Mouse (Mus musculus) left cerebral cortex, postnatal 36 days (tissue): ENCODE results near the gene Itga9. TPM values are rescaled to one million over a fixed set of nuclear protein-coding genes. Genes with fewer than 3 reads are reported as not detected.

Experiments used
- DNase-seq, 2 experiments: peaks; one replicate each; pipeline ENCODE4 v3.0.0; 2021 to 2022; ENCODE audit warnings: low spot score in 2 of 2, mixed read lengths in 1 of 2
- intact Hi-C: fragments of 180-260 bp; cut with DNase I; formaldehyde crosslinking; loops from one replicate; pipeline ENCODE4 v1.15.1; 2025
- total RNA-seq, 2 experiments: library from RNA; stranded (reverse); gene quantifications; 2 replicates each; pipeline ENCODE4 v1.2.3; 2021

Gene Itga9
- total RNA-seq, 2 experiments from 2014 or later = 5.5 to 9.3 TPM

DNA sequence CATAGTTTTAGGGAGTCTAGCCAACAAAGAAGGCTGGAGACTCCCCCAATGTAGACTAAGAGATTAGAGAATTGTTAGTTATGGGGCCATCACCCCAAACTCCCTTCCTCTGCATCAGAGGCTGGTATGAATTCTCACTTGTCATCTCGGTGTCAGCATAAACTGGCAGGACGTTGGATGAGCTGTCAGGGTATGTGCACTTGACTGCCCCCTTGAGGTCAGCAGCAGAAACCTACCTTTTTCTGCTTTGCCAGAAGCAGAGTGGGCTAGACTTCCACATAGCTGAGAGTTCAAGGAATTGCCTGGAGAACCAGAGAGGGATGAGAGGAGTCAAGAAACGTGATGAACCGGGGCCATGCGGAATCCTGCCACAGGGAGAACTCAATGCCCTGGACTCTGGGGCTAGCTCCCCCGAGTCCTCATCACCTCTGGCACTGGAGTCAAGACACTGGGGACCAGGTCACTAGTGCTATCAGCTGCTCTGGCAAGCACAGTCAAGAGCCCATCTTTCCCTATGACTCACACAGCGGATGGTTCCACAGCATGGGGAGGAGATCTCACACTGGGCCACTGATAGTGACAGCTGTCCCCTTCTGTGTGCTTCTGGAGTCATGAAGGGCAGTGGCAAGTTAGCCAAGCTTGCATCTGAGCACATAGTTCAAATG is 274.9 kb downstream of the Itga9 start:
- DNase-seq = no peak
- intact Hi-C loops = no loop called here

DNA sequence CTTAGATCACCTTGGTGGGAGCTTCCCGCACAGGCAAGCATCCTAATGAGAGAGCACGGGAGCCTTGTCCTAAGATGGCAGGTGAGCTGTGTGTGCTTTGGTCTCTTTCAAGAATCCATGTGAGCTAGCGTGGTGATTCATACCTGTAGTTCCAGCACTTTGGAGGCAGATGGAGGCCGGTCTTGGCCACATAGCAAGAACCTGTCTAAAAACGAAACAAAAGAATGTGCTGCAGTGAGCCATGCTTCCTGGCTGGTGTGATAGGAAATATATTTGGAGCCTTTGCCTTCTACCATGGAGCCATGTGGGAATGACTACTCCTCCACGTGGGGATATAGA is 275.4 kb downstream of the Itga9 start:
- no peak for DNase-seq
- intact Hi-C loops = no loop called here

DNA sequence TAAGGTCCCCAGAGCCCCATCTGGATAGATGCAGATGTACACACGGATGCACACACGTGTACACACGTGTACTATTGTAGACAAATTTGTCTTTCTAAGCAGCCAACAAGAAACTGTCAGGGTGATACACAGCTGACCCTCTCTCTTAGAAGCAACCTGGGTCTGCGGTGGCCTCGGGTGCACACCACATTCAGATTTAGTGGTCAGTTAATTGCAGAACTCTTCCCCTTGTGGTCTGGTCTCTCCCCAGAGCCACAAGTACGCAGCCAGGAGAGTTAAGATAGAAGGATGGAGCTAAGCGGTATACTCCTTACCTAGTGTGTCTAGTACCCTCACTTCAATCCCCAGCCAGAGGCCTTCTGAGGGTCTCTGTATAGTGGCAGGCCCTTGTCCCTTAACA is 276.7 kb downstream of the Itga9 start:
- intact Hi-C loops = no loop called here
- DNase-seq = no peak

DNA sequence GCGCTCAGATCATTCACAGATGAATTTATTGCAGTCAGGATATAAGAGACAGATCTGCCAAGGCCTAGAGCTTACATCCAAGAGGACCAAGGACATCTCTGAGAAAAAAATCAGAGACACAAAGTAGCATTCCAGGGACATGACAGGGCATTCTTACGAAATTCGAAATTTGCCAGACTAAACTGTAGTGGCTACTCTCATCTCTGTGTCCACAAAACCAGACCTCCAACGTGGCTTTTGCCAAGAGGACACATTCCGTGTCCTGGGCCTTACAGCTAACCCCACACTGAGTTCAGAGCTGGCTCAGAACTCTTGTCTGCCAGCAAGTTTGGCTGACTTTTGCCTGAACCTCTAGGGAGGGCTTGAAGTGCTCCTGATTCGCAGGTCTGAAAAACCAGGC is 279.3 kb downstream of the Itga9 start:
- intact Hi-C loops = no loop called here
- no peak for DNase-seq

DNA sequence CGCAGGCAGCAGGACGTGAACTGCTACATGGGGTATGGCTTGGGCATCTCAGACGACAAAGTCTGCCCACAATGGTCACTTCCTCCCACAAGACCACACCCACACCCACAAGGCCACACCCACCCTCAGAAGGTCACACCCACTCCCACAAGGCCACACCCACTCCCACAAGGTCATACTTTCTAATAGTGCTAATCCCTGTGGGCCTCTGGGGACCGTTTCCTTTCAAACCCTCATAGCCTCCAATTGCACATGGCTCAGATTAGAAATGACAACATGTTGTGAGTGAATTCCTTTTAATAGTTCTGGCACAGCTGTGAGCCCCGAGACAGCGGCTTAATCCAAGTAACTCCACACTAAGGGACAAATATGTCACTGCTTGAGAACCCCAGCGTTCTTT is 280.7 kb downstream of the Itga9 start:
- DNase-seq = no peak
- intact Hi-C loops = no loop called here

DNA sequence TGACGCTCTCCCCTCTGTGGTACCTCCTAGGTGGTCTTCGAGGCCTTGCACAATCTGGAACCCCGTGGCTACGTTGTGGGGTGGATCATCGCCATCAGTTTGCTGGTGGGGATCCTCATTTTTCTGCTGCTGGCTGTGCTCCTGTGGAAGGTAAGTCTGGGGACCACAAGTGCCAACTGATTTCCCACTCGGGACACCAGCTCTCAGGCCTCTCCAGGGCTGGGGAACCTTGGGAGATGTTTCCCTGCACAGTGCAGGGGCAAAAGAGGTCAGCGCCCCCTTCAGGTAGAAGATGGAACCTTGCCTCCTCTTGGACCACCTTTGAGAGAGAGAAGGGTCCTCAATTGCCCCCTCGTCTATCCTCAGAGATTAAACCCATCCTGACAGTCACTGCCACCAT is 281.2 kb downstream of the Itga9 start:
- intact Hi-C loops = no loop called here
- no peak for DNase-seq

DNA sequence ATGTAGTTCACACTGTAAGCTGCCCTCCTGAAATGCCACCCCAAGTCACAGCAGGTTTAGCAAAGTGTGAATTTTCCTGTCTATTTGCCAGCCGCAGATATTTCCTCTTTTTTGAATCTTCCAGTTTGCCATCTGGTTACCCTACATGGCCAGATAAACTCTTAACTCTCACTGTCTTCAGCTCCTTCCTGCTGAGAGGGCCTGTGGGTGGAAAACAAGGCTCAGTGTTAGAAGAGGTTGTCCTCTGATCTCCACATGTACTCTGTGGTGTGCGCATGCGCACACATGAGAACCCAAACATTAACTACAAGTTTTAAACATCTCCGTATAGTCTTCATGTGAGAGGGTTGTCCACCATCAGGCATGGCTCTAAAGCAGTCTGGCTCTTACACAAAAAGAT is 283.7 kb downstream of the Itga9 start:
- intact Hi-C loops = no loop called here
- no peak for DNase-seq

DNA sequence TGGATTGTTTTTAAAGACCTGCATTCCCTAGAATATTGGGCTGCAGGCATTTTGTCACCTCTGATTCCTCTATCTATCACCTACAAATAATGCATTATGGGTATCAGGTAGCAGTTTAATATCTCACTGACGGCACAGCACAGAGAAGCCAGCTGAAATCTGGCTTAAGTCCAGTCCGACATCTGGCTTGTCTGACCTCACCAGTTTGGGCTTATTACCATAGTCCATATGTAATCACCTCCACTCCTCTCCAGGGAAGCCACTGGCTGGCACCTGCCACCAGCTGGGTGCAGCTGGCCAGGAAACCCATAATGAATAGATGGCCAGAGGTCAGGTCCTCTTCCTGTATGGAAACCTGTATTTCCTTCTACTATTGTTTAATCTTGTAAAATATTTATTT is 284.2 kb downstream of the Itga9 start:
- intact Hi-C loops = no loop called here
- DNase-seq = no peak

DNA sequence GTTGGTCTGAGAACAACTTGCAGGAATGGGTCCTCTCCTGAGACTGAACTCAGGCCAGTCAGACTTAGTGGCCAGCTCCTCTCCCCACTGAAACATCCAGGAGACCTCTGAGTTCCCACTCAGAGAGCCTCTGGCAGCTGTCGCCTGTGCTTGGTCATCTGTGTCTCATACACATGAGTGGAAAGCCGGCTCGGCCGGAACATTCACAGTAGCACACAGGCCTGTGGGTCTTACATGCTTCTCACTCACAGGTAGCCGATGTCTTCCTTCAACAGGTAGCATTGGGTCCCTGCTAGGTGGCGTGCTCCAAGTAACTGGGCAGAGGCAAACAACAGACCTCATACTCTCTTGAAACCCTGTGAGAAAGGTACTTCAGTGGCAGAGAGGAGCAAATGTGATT is 284.6 kb downstream of the Itga9 start:
- DNase-seq = no peak
- intact Hi-C loops = no loop called here

DNA sequence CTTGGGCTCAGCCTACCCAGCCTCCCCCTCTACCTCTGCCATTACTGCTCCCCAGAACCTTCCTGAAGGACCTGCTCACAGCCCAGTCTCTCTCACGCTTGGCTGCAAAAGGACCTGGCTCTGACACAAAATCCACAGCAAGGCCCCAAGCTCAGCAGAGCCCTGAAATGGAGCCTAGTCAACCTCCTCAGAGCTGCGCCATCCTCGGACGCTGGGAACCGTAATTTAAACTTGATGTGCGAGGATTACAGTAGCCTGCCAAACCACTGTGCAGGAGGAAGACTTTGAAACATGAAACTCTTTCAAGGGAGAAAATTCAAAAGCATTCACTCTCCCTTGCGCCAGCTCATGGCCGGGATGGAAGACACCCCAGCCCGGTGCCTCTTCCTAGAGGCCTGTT is 285.1 kb downstream of the Itga9 start:
- DNase-seq = no peak
- intact Hi-C loops = no loop called here

DNA sequence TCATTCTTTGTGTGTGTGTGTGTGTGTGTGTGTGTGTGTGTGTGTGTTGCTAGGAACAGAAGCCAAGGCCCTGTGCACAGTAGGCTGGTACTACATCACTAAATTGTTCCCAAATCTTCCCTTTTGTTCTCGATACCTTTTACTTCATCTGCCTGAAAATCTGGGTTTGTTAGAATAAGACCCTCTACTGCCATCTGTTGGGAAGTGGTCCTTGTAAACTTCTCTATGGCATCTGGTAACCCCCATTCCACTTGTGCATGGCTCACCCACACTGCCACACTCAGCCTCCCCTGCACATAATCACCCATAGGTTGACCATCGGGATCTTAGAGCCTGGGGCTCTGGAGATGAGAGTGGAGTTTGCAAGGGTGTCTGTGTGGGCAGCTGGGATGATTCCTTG is 288.6 kb downstream of the Itga9 start:
- no peak for DNase-seq
- intact Hi-C loops = no loop called here

DNA sequence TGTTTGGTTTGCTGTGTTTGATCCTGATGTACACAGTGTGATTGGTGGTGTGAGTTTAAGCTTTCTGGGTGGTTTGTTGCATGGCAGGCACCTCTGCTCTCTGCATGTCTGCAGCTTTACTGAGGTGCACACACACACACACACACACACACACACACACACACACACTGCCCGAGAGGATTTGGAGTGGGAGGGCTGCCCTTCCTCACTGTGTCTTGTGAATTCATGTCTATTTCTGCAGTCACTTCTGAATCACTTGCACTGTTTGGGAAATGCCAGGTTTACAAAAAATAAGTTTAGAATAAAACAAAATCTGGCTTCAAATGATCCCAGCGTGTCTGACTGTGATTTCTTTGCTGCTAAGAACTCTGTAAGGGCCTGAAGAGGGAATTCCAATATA is 294.2 kb downstream of the Itga9 start:
- intact Hi-C loops = no loop called here
- no peak for DNase-seq

DNA sequence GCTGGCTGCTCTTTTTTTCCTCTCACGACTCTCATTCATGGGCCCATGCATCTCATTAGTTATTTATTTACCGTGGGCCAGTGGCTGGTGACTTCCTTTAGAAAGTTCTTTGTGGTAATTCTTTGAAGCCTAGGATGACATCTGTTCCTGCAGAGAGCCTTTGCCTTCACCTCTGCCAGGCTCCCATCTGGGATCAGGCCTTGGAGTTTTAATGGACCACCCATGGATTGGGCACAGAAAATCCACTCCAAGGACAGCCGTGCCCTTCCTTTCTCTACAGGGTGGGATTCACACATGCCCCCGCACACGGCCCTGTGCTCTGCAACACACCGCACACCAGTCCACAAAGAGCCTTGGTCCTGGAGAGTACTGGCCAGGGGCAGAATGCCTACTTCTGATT is 295.4 kb downstream of the Itga9 start:
- DNase-seq = no peak
- intact Hi-C loops = no loop called here

DNA sequence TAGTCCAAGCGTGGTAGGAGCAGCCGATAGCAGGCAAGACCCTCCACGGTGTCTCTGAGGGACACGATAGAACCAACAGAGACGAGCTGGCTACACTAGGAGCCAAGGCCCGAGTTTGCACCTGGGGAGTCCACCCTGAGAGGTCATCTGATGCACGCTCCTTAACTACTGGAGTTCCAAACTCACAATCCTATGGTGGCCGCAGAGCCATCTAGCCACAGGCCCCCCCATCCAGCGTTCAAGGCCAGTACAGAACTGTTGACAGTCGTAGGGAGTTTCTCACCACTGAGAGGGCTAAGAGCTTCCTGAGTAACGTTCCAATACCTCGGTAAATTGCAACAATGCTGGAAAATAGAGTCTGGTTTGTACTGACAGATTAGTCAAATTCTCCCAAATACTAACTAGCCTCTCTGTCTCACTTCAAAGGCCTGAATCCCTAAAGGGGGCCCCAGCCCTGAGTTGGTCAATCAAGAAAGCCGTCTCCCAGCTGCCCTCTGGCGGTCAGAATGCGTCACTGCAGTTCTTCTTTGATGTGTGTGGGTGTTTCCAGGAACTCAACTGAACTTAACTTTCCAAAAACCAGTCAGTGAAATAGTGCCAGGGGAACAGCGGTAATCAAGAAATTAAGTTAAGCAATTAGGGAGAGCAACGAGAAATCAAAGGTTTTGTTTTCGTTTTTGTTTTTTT is 301.6 kb downstream of the Itga9 start:
- peak; percentile 68 to 80 for DNase-seq
- intact Hi-C loops = loop anchor here (2.0 kb wide), 1 partner anchor 319 kb away; no protein-coding TSS in a partner anchor

DNA sequence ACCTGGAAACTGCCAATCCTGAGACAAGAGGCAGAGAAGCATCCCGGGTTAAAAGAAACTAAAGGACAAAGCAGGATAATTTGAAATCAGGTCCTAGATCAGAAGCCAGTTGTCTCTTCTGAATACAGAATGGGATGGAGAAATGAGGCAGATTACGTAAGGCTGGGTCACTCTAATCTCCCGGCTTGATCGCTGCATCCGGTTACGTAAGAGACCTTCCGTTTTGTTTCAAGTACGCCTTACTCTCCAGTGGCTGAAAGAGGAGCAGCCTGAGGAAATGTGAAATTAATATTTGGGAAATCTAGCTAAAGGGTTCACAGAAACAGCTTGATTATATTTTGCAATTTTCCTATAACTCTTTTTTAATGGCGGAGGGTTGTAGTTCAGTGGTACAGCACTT is 306.6 kb downstream of the Itga9 start:
- intact Hi-C loops = loop anchor here (10.0 kb wide), 1 partner anchor 282 kb away; no protein-coding TSS in a partner anchor
- DNase-seq = no peak

DNA sequence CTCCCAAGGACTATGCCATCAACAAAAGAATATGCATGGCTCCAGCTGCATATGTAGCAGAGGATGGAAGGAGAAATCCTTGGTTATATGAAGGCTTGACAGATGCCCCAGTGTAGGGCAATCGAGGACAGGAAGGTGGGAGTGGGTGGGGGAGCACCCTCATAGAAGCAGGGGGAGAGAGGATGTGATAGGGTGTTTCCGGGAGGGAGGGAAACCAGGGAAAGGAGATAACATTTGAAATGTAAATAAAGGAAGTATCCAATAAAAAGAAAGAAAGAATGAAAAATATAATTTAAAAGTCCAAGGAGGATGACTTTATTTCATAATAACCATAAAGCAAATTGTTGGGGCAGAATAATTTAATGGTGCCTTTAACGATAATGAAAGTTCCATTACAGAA is 307.1 kb downstream of the Itga9 start:
- no peak for DNase-seq

DNA sequence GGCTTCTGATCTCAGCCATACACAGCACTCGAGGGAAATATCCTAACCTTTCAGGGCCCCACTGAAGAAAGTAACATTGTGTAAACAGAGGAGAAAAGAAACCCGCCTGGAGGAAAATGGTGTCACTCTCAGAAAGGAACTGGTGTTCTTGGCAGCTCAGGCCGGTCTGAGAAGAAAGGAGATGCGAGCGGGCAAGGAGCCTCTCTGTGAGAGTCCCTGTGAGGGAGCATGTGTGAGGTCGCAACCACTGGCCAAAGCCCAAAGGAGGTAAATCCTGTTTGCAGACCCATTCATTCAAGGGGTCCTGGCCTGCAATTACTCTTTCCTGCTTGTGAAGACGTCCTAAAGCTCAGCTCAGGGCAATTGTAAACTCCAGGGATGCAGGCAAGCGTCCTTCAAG is 308.1 kb downstream of the Itga9 start:
- intact Hi-C loops = loop anchor here (10.0 kb wide), 1 partner anchor 280 kb away; no protein-coding TSS in a partner anchor

More for the DNA sequence above, 307.1 kb downstream of the Itga9 start:
- intact Hi-C loops = loop anchor here (10.0 kb wide), 1 partner anchor 281 kb away; no protein-coding TSS in a partner anchor

DNA sequence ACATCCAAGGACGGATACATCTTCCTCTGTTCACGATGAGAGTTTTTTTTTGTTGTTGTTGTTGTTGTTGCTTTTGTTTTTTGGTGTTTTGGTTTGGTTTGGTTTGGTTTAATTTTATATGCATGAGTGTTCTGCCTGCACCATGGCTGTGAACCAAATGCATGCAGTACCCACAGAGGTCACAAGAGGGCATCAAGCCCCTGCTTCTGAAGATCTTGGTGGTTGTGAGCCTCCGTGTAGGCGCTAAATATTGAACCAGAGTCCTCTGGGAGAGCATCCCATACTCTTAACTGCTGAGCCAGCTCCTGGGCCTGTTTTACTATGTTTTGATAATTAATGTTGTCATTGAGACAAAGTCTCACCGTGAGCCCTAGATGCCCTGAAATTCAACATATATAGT is 308.8 kb downstream of the Itga9 start:
- no peak for DNase-seq
- intact Hi-C loops = loop anchor here (10.0 kb wide), 1 partner anchor 280 kb away; no protein-coding TSS in a partner anchor

More for the DNA sequence above, 308.1 kb downstream of the Itga9 start:
- DNase-seq = no peak

DNA sequence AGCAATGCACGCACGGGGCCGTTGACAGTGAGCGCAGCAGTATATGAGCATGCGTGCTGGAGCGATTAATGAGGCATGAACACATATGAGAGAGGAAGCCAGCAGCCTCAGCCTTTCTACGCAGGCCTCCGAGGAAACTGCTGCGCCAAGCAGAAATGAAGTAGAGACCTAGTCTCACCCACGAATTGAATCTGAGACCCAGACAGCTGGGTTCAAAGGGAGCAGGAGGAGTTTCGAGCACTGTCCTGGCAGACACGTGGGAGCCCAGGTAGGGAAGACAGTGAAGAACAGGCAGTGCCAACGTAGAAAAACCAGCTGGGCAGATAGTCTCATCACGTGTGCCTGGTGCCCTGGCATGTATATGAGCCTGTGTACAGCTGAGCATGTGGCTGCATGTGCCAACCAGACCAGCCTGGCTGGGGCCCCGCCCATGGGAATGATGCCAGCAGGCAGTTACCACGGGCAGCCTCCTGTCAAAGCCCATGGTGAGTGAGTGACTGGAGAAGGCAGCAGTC is 313.2 kb downstream of the Itga9 start:
- intact Hi-C loops = loop anchor here (1.0 to 10.0 kb wide), 3 partner anchors 148 to 425 kb away; partner anchors contain the start of gene Myd88

DNA sequence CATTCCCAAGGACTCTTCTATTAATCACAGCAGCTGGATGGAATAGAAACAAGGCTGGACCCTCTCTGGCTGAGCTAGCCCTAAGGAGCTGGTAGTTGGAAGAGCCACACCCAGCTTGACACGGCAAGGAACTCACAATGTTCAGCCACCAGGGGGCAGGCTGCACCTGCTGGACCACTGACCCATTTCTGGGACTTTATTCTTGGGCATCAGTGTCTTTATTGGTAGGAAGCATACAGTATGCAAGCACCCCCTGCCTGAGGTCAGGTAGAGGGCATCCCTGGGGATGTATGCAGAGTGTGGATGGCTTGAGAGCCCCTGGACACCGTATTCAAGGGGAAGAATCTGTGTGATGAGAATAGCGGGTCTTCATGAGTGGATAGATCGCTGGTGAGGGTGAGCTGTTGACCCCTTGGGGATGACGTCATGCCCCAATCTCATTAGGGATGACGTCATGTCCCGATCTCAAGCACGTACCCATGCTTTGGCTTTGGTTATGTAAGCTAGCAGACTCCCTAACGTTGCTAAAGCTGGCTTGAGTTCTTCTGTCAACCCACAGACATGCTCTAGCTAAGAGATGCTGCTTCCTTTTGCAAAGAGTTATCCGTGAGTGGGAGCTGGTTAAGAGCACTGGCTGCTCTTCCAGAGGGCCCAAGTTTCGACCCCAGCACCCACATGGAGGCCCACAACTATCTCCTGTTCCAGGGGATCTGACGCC is 314.5 kb downstream of the Itga9 start:
- intact Hi-C loops = loop anchor here (1.0 to 10.0 kb wide), 2 partner anchors 146 to 424 kb away; partner anchors contain the start of gene Myd88
- peak; percentile 76 to 78 for DNase-seq

More for the DNA sequence above, 313.2 kb downstream of the Itga9 start:
- DNase-seq = peak; percentile 36 to 37
